Mouse (Mus musculus): ENCODE data around the gene Rgs7bp. TPM values are rescaled to one million over a fixed set of nuclear protein-coding genes. Genes with fewer than 3 reads are reported as not detected.

Gene Rgs7bp
- total and polyA plus RNA-seq, 3 experiments, result not detected

DNA sequence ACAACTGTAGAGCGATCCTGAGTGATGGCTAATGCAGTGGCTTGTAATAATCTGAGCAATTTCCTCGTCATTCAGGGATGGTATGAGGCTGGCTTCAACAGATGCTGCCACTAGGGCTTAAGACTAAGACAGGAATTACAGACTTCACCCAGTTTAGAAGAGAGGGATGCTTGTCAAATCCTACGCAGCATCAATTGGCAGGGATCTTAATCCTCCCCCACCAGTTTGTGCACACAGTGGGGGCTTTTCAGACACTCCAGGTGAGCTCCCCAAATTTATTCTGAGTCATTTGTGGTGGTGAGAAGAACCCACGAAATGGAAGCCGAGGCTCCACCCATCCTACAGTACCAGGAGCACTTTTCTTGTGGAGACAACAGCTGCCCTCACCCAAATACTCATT, 16.4 kb downstream of the Rgs7bp start:
- Histone ChIP-seq H3K9me3 (replicated peaks; ENCODE audit: low read length) (no peaks in the 10 kb centered on the region), H3K4me2 (ENCODE audit: insufficient read depth, low read depth, poor library complexity, severe bottlenecking) (no peak overlapping the region), H3K36me3 (replicated peaks in 1 of 2; ENCODE audit: control insufficient read depth in 1 of 2, insufficient read depth in 1 of 2, low read length in 1 of 2) (no peaks in the 10 kb centered on the region), H3K27ac (ENCODE audit: insufficient read depth, low read depth) (no peak overlapping the region), H3K4me3 (replicated peaks in 1 of 3; ENCODE audit: low read depth in 2 of 3, low read length in 2 of 3, poor library complexity in 1 of 3) (no peak overlapping the region), H3K27me3 (replicated peaks) (no peaks in the 10 kb centered on the region), H3K9ac (ENCODE audit: insufficient read depth, low read depth) (no peak overlapping the region), H3K4me1 (ENCODE audit: control insufficient read depth in 1 of 2, insufficient read depth in 2 of 2) (no peaks in the 10 kb centered on the region), H3K79me2 (replicated peaks; ENCODE audit: control insufficient read depth, extremely low read depth, insufficient read depth, poor library complexity, severe bottlenecking) (no peaks in the 10 kb centered on the region)
- in situ Hi-C loops (cut with MboI; ENCODE audit: low pct_ligation_motif_present, low pct_unique_long_range_greater_than_20kb, low sequenced_read_pairs) (no loop called here), dilution Hi-C loops (cut with MboI; ENCODE audit: extremely low pct_ligation_motif_present, extremely low pct_unique_long_range_greater_than_20kb, low sequenced_read_pairs) (no loop called here)
- no peak for DNase-seq (ENCODE audit: extremely low read depth)
- no peak for TF ChIP-seq MXI1 (IDR thresholded peaks at IDR 0.05; ENCODE audit: low read depth, low read length)
- TF ChIP-seq JUN (IDR thresholded peaks at IDR 0.05; ENCODE audit: insufficient read depth, low read depth, low read length), result no peak
- no peak for TF ChIP-seq RAD21 (IDR thresholded peaks at IDR 0.05; ENCODE audit: low read depth, low read length)
- TF ChIP-seq POLR2A (IDR thresholded peaks at IDR 0.05; ENCODE audit: low read depth, low read length), result no peak
- no peak for TF ChIP-seq MEF2A (IDR thresholded peaks at IDR 0.05; ENCODE audit: borderline replicate concordance, low read depth, low read length)
- TF ChIP-seq BHLHE40 (IDR thresholded peaks at IDR 0.05; ENCODE audit: low read depth, low read length), result no peak
- no peak for TF ChIP-seq CHD1 (IDR thresholded peaks at IDR 0.05; ENCODE audit: low read depth, low read length)
- TF ChIP-seq POLR2AphosphoS2 (IDR thresholded peaks at IDR 0.05; ENCODE audit: low read depth, low read length), result no peak
- TF ChIP-seq ETS1 (conservative IDR thresholded peaks at IDR 0.05; ENCODE audit: low read depth, low read length), result no peak
- no peak for TF ChIP-seq ZC3H11A (IDR thresholded peaks at IDR 0.05; ENCODE audit: low read depth, low read length)
- no peak for TF ChIP-seq SIN3A (IDR thresholded peaks at IDR 0.05; ENCODE audit: low read length)
- no peak for TF ChIP-seq JUND (conservative IDR thresholded peaks at IDR 0.05; ENCODE audit: low read depth, low read length)

DNA sequence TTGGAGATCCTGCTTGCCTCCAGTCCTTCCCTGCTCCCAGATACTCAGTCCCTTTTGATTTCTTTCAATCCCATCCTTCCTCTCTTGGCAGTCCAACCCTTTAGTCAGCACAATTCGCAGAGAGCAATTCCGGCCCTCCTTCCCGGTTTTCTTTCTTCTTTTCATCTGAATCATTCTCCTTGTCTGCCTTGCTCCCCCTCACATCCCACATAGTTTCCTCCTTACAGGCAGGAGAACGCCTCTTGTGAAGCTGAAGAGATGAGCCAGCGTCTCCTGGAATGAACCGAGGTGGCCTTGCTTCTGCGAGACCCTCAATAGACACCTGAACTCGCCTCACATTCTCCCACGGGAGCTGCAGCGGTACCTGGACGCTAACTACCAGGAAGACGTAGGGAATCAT, 16.9 kb downstream of the Rgs7bp start:
- no peak overlapping the region for H3K9ac ChIP-seq (ENCODE audit: insufficient read depth, low read depth)
- no peak overlapping the region for H3K4me2 ChIP-seq (ENCODE audit: insufficient read depth, low read depth, poor library complexity, severe bottlenecking)
- in situ Hi-C loops (cut with MboI; ENCODE audit: low pct_ligation_motif_present, low pct_unique_long_range_greater_than_20kb, low sequenced_read_pairs), result no loop called here
- dilution Hi-C loops (cut with MboI; ENCODE audit: extremely low pct_ligation_motif_present, extremely low pct_unique_long_range_greater_than_20kb, low sequenced_read_pairs), result no loop called here
- H3K79me2 ChIP-seq (replicated peaks; ENCODE audit: control insufficient read depth, extremely low read depth, insufficient read depth, poor library complexity, severe bottlenecking), result no peaks in the 10 kb centered on the region
- H3K9me3 ChIP-seq (replicated peaks; ENCODE audit: low read length), result no peaks in the 10 kb centered on the region
- H3K4me1 ChIP-seq (ENCODE audit: control insufficient read depth in 1 of 2, insufficient read depth in 2 of 2), result no peaks in the 10 kb centered on the region
- H3K27me3 ChIP-seq (replicated peaks), result no peaks in the 10 kb centered on the region
- DNase-seq (ENCODE audit: extremely low read depth), result no peak
- TF ChIP-seq RAD21 (IDR thresholded peaks at IDR 0.05; ENCODE audit: low read depth, low read length), result no peak
- no peak for TF ChIP-seq MAFK (IDR thresholded peaks at IDR 0.05; ENCODE audit: insufficient replicate concordance, low read length)
- no peak for TF ChIP-seq MXI1 (IDR thresholded peaks at IDR 0.05; ENCODE audit: low read depth, low read length)
- TF ChIP-seq ZC3H11A (IDR thresholded peaks at IDR 0.05; ENCODE audit: low read depth, low read length), result no peak
- no peak for TF ChIP-seq ZNF384 (IDR thresholded peaks at IDR 0.05; ENCODE audit: low read depth, low read length)
- no peak for TF ChIP-seq GABPA (IDR thresholded peaks at IDR 0.05; ENCODE audit: insufficient replicate concordance, low read depth, low read length)
- TF ChIP-seq MAZ (IDR thresholded peaks at IDR 0.05; ENCODE audit: low read depth, low read length), result no peak
- no peak for TF ChIP-seq POLR2A (IDR thresholded peaks at IDR 0.05; ENCODE audit: low read depth, low read length)
- no peak for TF ChIP-seq ELF1 (IDR thresholded peaks at IDR 0.05; ENCODE audit: low read depth, low read length)
- TF ChIP-seq RCOR1 (conservative IDR thresholded peaks at IDR 0.05; ENCODE audit: low read depth, low read length), result no peak
- no peak for TF ChIP-seq E2F4 (IDR thresholded peaks at IDR 0.05; ENCODE audit: insufficient replicate concordance, low read depth, low read length)
- no peak for TF ChIP-seq MYC (IDR thresholded peaks at IDR 0.05; ENCODE audit: low read depth, low read length)
- H3K27ac ChIP-seq (ENCODE audit: insufficient read depth, low read depth), result no peak overlapping the region
- H3K4me3 ChIP-seq (replicated peaks in 1 of 3; ENCODE audit: low read depth in 2 of 3, low read length in 2 of 3, poor library complexity in 1 of 3), result no peak overlapping the region
- H3K36me3 ChIP-seq (replicated peaks in 1 of 2; ENCODE audit: control insufficient read depth in 1 of 2, insufficient read depth in 1 of 2, low read length in 1 of 2), result no peaks in the 10 kb centered on the region

All from CH12.LX (cell line).